Mouse (Mus musculus) C2C12 (cell line): ENCODE data around the gene Ipcef1.

Source experiments
- CEBPB ChIP-seq: IDR thresholded peaks from one replicate; pipeline ENCODE4 v1.6.1; 2011; ENCODE audit warnings: low read depth, mild to moderate bottlenecking, control low read depth, moderate library complexity
- CTCF ChIP-seq: IDR thresholded peaks from one replicate; pipeline ENCODE4 v1.5.1; 2011; ENCODE audit not compliant: control insufficient read depth, insufficient read depth, insufficient read length
- FOSL1 ChIP-seq: IDR thresholded peaks from one replicate; pipeline ENCODE4 v1.8.0; 2011; ENCODE audit warnings: mild to moderate bottlenecking, low read length; ENCODE audit not compliant: poor library complexity, insufficient read depth, severe bottlenecking
- MAX ChIP-seq: IDR thresholded peaks from one replicate; pipeline ENCODE4 v1.6.1; 2011; ENCODE audit warnings: mild to moderate bottlenecking, control low read depth
- MYOD1 ChIP-seq: IDR thresholded peaks from one replicate; pipeline ENCODE4 v1.6.1; 2011; ENCODE audit warnings: low read depth; ENCODE audit not compliant: control insufficient read depth, insufficient read length
- USF1 ChIP-seq: IDR thresholded peaks from one replicate; pipeline ENCODE4 v1.6.1; 2011; ENCODE audit warnings: low read depth, mild to moderate bottlenecking, control low read depth, moderate library complexity

DNA sequence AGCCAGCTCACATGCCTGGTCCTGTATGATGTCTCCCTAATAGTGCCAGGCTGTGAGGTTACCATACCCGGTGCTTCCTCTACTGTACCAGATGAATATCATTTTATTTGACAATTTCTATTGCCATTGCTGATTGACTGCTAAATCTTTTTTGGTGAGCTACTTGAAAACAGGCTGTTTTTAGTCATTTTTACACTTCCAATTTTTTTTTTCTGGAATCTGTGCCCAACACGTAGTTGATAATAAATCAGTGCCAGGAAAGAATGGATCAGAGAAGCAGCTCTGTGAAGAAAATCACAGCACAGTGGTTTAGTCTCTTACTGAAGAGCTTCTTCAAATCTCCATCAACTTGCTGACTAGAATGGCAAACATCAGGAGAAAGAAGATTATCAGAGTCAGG lies 125.6 kb downstream of the Ipcef1 start:
- TF ChIP-seq CTCF (no peak), FOSL1 (no peak), MAX (no peak), USF1 (no peak), CEBPB (no peak), MYOD1 (no peak)
